In the genomic region with DNA sequence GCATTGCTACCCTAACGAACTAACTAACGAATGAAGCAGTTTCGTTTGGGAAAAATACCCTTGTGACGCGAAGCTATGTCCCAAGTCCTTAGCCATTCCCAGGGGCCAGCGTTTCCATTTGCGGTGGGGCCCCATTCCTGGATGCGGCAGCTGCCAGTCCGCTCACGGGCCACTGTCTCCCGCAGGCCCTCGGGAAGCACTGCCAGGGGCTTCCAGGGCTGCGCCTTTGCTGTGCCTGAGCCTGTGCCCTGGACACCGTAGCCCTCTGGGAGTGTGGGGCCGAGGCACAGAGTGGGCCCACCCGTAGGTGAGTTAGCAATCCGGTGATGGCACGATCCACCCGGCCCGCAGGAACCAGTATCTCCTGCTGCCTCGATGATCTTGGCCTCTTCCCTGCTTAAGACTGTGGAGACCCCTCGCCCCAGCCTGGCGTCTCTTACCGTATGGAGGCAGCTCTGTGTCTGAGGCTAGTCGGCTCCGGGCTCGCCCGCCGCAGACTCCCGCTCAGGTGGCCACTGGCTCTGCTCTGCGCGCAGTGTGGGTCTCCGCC, we compare ENCODE assay signal across 10 mouse cellular contexts. TPM values are rescaled to one million over a fixed set of nuclear protein-coding genes. Genes with fewer than 3 reads are reported as not detected.
DNase-seq lines count a peak whose midpoint lies in the region; ATAC-seq lines count a peak whose summit lies in the region.
"Had no signal": no experiment of that assay in that cellular context is flagged by ENCODE, and none has a peak within 500 bp of the region (broad histone marks: within the 10 kb centered on the region; RNA-seq: fewer than 3 reads in every experiment).

No protein-coding gene starts in this region.

- no peaks in the 10 kb centered on the region for H3K9me3 ChIP-seq in liver, embryonic 11.5 days (ENCODE audit: control insufficient read depth, low read length)
- H3K9me3 ChIP-seq in liver, embryonic 12.5 days (replicated peaks): no peaks in the 10 kb centered on the region
- no peaks in the 10 kb centered on the region for H3K9me3 ChIP-seq in embryonic facial prominence, embryonic 10.5 days
- no peaks in the 10 kb centered on the region for H3K9me3 ChIP-seq in hindbrain, embryonic 12.5 days (replicated peaks)
- H3K9me3 ChIP-seq in neural tube, embryonic 11.5 days (ENCODE audit: control insufficient read depth, low read length): no peaks in the 10 kb centered on the region

- H3K4me3 ChIP-seq in liver, embryonic 11.5 days (ENCODE audit: low read depth, low read length): no peak overlapping the region
- no peak overlapping the region for H3K4me3 ChIP-seq in liver, embryonic 12.5 days
- H3K4me3 ChIP-seq in embryonic facial prominence, embryonic 10.5 days: peak overlapping the region; percentile 63
- H3K4me3 ChIP-seq in hindbrain, embryonic 12.5 days: 0 out of 2 replicates have a peak overlapping the region, but pooled peaks have one; percentile 8
- H3K4me3 ChIP-seq in neural tube, embryonic 11.5 days (ENCODE audit: low read depth, low read length): no peak overlapping the region; the same call in 1 of the 2 replicates

- 3% methylated on average over 33 of the region's 33 CpGs for WGBS in liver, embryonic 11.5 days
- 4% methylated on average over 33 of the region's 33 CpGs for WGBS in liver, embryonic 12.5 days (ENCODE audit: insufficient replicate concordance)
- 1% methylated on average over 33 of the region's 33 CpGs for WGBS in embryonic facial prominence, embryonic 10.5 days
- WGBS in hindbrain, embryonic 12.5 days: 2% methylated on average over 33 of the region's 33 CpGs
- WGBS in neural tube, embryonic 11.5 days: under 1% methylated on average over 33 of the region's 33 CpGs

- peaks cover 99% of the 10 kb centered on the region for H3K27me3 ChIP-seq in liver, embryonic 11.5 days (replicated peaks; ENCODE audit: control insufficient read depth, insufficient read depth, low read length)
- H3K27me3 ChIP-seq in liver, embryonic 12.5 days (replicated peaks): peaks cover 99% of the 10 kb centered on the region
- H3K27me3 ChIP-seq in embryonic facial prominence, embryonic 10.5 days (replicated peaks; ENCODE audit: low read depth, poor library complexity, severe bottlenecking): peaks cover 100% of the 10 kb centered on the region
- H3K27me3 ChIP-seq in hindbrain, embryonic 12.5 days: peaks cover 96% of the 10 kb centered on the region
- H3K27me3 ChIP-seq in neural tube, embryonic 11.5 days (ENCODE audit: control insufficient read depth, insufficient read depth, low read length): peaks cover 97% of the 10 kb centered on the region

- no peak overlapping the region for H3K9ac ChIP-seq in liver, embryonic 11.5 days (ENCODE audit: low read depth, low read length)
- H3K9ac ChIP-seq in liver, embryonic 12.5 days: no peak overlapping the region
- H3K9ac ChIP-seq in hindbrain, embryonic 12.5 days: no peak overlapping the region
- H3K9ac ChIP-seq in neural tube, embryonic 11.5 days (ENCODE audit: low read length): no peak overlapping the region

- no peak overlapping the region for H3K27ac ChIP-seq in liver, embryonic 11.5 days (ENCODE audit: low read depth, low read length)
- no peak overlapping the region for H3K27ac ChIP-seq in liver, embryonic 12.5 days
- peak overlapping the region; percentile 87 for H3K27ac ChIP-seq in embryonic facial prominence, embryonic 10.5 days (replicated peaks)
- no peak overlapping the region for H3K27ac ChIP-seq in hindbrain, embryonic 12.5 days
- H3K27ac ChIP-seq in neural tube, embryonic 11.5 days (ENCODE audit: low read depth, low read length): no peak overlapping the region

- H3K4me2 ChIP-seq in liver, embryonic 11.5 days: peak overlapping the region; percentile 5; the same call in 1 of the 2 replicates
- H3K4me2 ChIP-seq in liver, embryonic 12.5 days: no peak overlapping the region
- H3K4me2 ChIP-seq in hindbrain, embryonic 12.5 days (replicated peaks): peak overlapping the region; percentile 26; the same call in 1 of the 2 replicates
- H3K4me2 ChIP-seq in neural tube, embryonic 11.5 days (ENCODE audit: low read depth): no peak overlapping the region; the same call in 1 of the 2 replicates

- no peak for ATAC-seq in liver, embryonic 11.5 days (replicated peaks; ENCODE audit: low FRiP score)
- ATAC-seq in liver, embryonic 12.5 days: no peak
- ATAC-seq in hindbrain, embryonic 12.5 days (ENCODE audit: low FRiP score): no peak
- no peak for ATAC-seq in neural tube, embryonic 11.5 days (ENCODE audit: insufficient read depth, low FRiP score, low TSS enrichment)
- no peak for ATAC-seq in granulocyte monocyte progenitor cell, adult 5-6 weeks (replicated peaks; ENCODE audit: poor library complexity, severe bottlenecking)
- ATAC-seq: Patski had no signal

- DNase-seq in liver, embryonic 11.5 days (ENCODE audit: low spot score): peak; percentile 49
- DNase-seq in embryonic facial prominence, embryonic 10.5 days (ENCODE audit: low spot score): peak; percentile 73
- DNase-seq in neural tube, embryonic 11.5 days (ENCODE audit: low spot score): peak; percentile 66
- DNase-seq in c-Kit-positive CD71-positive TER-119-positive erythroid progenitor cells, embryonic 14.5 days (ENCODE audit: low spot score): no peak
- DNase-seq in left cerebral cortex, adult 9 months (ENCODE audit: low spot score in 2 of 2): no peak
- DNase-seq: left cerebral cortex, postnatal 4 days had no signal

- H3K4me1 ChIP-seq in liver, embryonic 11.5 days (replicated peaks; ENCODE audit: control insufficient read depth, insufficient read depth, low read length): no peaks in the 10 kb centered on the region; the same call in 1 of the 2 replicates
- peaks cover 6% of the 10 kb centered on the region; the same call in 1 of the 2 replicates for H3K4me1 ChIP-seq in liver, embryonic 12.5 days
- peaks cover 51% of the 10 kb centered on the region for H3K4me1 ChIP-seq in embryonic facial prominence, embryonic 10.5 days
- H3K4me1 ChIP-seq in hindbrain, embryonic 12.5 days: peaks cover 24% of the 10 kb centered on the region
- peaks cover 6% of the 10 kb centered on the region; the same call in 1 of the 2 replicates for H3K4me1 ChIP-seq in neural tube, embryonic 11.5 days (ENCODE audit: control insufficient read depth, insufficient read depth, low read length)

- no peaks in the 10 kb centered on the region for H3K36me3 ChIP-seq in liver, embryonic 11.5 days (ENCODE audit: control insufficient read depth, insufficient read depth, low read length)
- no peaks in the 10 kb centered on the region for H3K36me3 ChIP-seq in liver, embryonic 12.5 days
- H3K36me3 ChIP-seq in embryonic facial prominence, embryonic 10.5 days (replicated peaks): no peaks in the 10 kb centered on the region
- no peaks in the 10 kb centered on the region for H3K36me3 ChIP-seq in hindbrain, embryonic 12.5 days
- no peaks in the 10 kb centered on the region for H3K36me3 ChIP-seq in neural tube, embryonic 11.5 days (ENCODE audit: control insufficient read depth, insufficient read depth, low read length)

RNA-seq across cellular contexts. Expression of a gene that starts 0.4 kb away (rescaled TPM):
- polyA plus RNA-seq in liver, embryonic 11.5 days (2014; fragmentation: Nextera tagmentation; extraction: Ambion mirVana): 6.3 and 6.8 TPM in 2 replicates
- polyA plus RNA-seq in liver, embryonic 12.5 days (2016; fragmentation: Nextera tagmentation; extraction: Ambion mirVana): 0.69 and 0.88 TPM in 2 replicates
- 44.2 and 52.9 TPM in 2 replicates for polyA plus RNA-seq in embryonic facial prominence, embryonic 10.5 days (2016; fragmentation: Nextera tagmentation; extraction: Ambion mirVana)
- 0.61 and 0.81 TPM in 2 replicates for polyA plus RNA-seq in hindbrain, embryonic 12.5 days (2016; fragmentation: Nextera tagmentation; extraction: Ambion mirVana)
- polyA plus RNA-seq in neural tube, embryonic 11.5 days (2014; fragmentation: Nextera tagmentation; extraction: Ambion mirVana): 2.6 and 5.2 TPM in 2 replicates
- not detected in 2 replicates for total RNA-seq in granulocyte monocyte progenitor cell, adult 5-6 weeks (2014; fragmentation: Nextera tagmentation)
- total RNA-seq in granulocyte monocyte progenitor cell, adult 5-6 weeks (2017): not detected in 2 replicates
- total RNA-seq: left cerebral cortex, postnatal 4 days had no signal
- polyA plus RNA-seq: Patski had no signal

RNA-seq across cellular contexts. Expression of a gene that starts 51.3 kb away (rescaled TPM):
- polyA plus RNA-seq in liver, embryonic 11.5 days (2014; fragmentation: Nextera tagmentation; extraction: Ambion mirVana): not detected in 2 replicates
- polyA plus RNA-seq in liver, embryonic 12.5 days (2016; fragmentation: Nextera tagmentation; extraction: Ambion mirVana): 0.13 TPM in 1 of 2 replicates, not detected in the other
- polyA plus RNA-seq in embryonic facial prominence, embryonic 10.5 days (2016; fragmentation: Nextera tagmentation; extraction: Ambion mirVana): not detected in 2 replicates
- not detected in 2 replicates for polyA plus RNA-seq in hindbrain, embryonic 12.5 days (2016; fragmentation: Nextera tagmentation; extraction: Ambion mirVana)
- not detected in 2 replicates for polyA plus RNA-seq in neural tube, embryonic 11.5 days (2014; fragmentation: Nextera tagmentation; extraction: Ambion mirVana)
- total RNA-seq in granulocyte monocyte progenitor cell, adult 5-6 weeks (2014; fragmentation: Nextera tagmentation): not detected in 2 replicates
- not detected in 2 replicates for total RNA-seq in granulocyte monocyte progenitor cell, adult 5-6 weeks (2017)

Comparison
In these comparisons a context has a peak if more than half of its experiments do, and no peak if none do; other contexts are left out.
1. H3K4me2 ChIP-seq: peak in liver, embryonic 11.5 days (single experiment) and hindbrain, embryonic 12.5 days (single experiment); none in liver, embryonic 12.5 days (single experiment) and neural tube, embryonic 11.5 days (single experiment).
2. DNase-seq: peak in liver, embryonic 11.5 days (single experiment), embryonic facial prominence, embryonic 10.5 days (single experiment) and neural tube, embryonic 11.5 days (single experiment); none in c-Kit-positive CD71-positive TER-119-positive erythroid progenitor cells, embryonic 14.5 days (single experiment) and left cerebral cortex, adult 9 months (0 of 2).
3. H3K4me3 ChIP-seq: peak in embryonic facial prominence, embryonic 10.5 days (single experiment) and hindbrain, embryonic 12.5 days (single experiment); none in liver, embryonic 11.5 days (single experiment), liver, embryonic 12.5 days (single experiment) and neural tube, embryonic 11.5 days (single experiment).